Mouse (Mus musculus): ENCODE results near the gene Fcrlb.

GRCm38 (mm10) chr1:170886044-170886458, 26.7 kb downstream of the Fcrlb start:
- TF ChIP-seq CTCF (IDR thresholded peaks at IDR 0.05; ENCODE audit: low read depth) (no peak), EP300 (IDR thresholded peaks at IDR 0.05; ENCODE audit: low read depth) (no peak)

Measured in heart, postnatal 0 days (tissue).